Mouse (Mus musculus) thymus, adult 18-20 months (tissue): ENCODE measurements at regions not wholly inside any gene's neighbourhood (a gene's known extent, or its start where the extent isn't known, plus 50 kb on each side); places are given as distances from the start of the nearest gene placed in this dataset.

ENCODE experiments used
- DNase-seq, 2 experiments: peaks; one replicate each; pipeline ENCODE4 v3.0.0; 2022; ENCODE audit warnings: mixed read lengths in 2 of 2

- DNase-seq, result no peak
Measured at GRCm38 (mm10) chr10:14217284-14217683, 251.4 kb downstream of the Hivep2 start.

GRCm38 (mm10) chr10:14216191-14216992 lies 250.5 kb downstream of the Hivep2 start:
- DNase-seq, result no peak

GRCm38 (mm10) chr10:14215512-14215911 lies 249.6 kb downstream of the Hivep2 start:
- no peak for DNase-seq

GRCm38 (mm10) chr10:14213536-14213935 lies 247.7 kb downstream of the Hivep2 start:
- DNase-seq, result no peak

- DNase-seq, result no peak
Measured at GRCm38 (mm10) chr10:14211926-14212325, 246.1 kb downstream of the Hivep2 start.

- no peak for DNase-seq
Measured at GRCm38 (mm10) chr10:14211481-14211880, 245.6 kb downstream of the Hivep2 start.

GRCm38 (mm10) chr10:14210445-14210844 lies 244.6 kb downstream of the Hivep2 start:
- DNase-seq, result no peak

- DNase-seq, result no peak
Measured at GRCm38 (mm10) chr10:14210045-14210444, 244.2 kb downstream of the Hivep2 start.

GRCm38 (mm10) chr10:14208206-14208605 lies 242.3 kb downstream of the Hivep2 start:
- DNase-seq, result no peak

- peak; percentile 14 to 52 for DNase-seq
Measured at GRCm38 (mm10) chr10:14207616-14208015, 241.7 kb downstream of the Hivep2 start.

GRCm38 (mm10) chr10:14207051-14207570 lies 241.2 kb downstream of the Hivep2 start:
- no peak for DNase-seq
